Mouse (Mus musculus) MEL (cell line): ENCODE data around the gene Nme3.

Source experiments
- E2F4 ChIP-seq: IDR thresholded peaks from 2 replicates; pipeline ENCODE4 v1.6.1; 2011; ENCODE audit warnings: low read depth, low read length, improper control_type of control experiment, borderline replicate concordance
- GATA1 ChIP-seq: IDR thresholded peaks from 2 replicates; pipeline ENCODE4 v1.6.1; 2011; ENCODE audit warnings: low read depth, low read length, improper control_type of control experiment
- POLR2A ChIP-seq, 2 experiments: IDR thresholded peaks; 2 replicates each; pipeline ENCODE4 v1.6.1; 2011 to 2012; ENCODE audit warnings: low read length in 2 of 2, mild to moderate bottlenecking in 2 of 2, control low read depth in 1 of 2, improper control_type of control experiment in 1 of 2, low read depth in 1 of 2, moderate library complexity in 1 of 2; ENCODE audit not compliant: control insufficient read depth in 1 of 2, insufficient read depth in 1 of 2, poor library complexity in 1 of 2
- POLR2AphosphoS5 ChIP-seq: IDR thresholded peaks from 2 replicates; pipeline ENCODE4 v1.6.1; 2012; ENCODE audit warnings: low read depth, borderline replicate concordance, mild to moderate bottlenecking, inconsistent platforms, low read length, moderate library complexity, mixed read lengths

- TF ChIP-seq E2F4, result no peak
- TF ChIP-seq POLR2A (IDR thresholded peaks at IDR 0.05; ENCODE audit: control insufficient read depth in 1 of 2, insufficient read depth in 1 of 2, low read depth in 1 of 2, low read length in 2 of 2, poor library complexity in 1 of 2), result no peak
- no peak for TF ChIP-seq GATA1
- no peak for TF ChIP-seq POLR2AphosphoS5
Measured at GRCm38 (mm10) chr17:24903767-24904166, 7.5 kb downstream of the Nme3 start.
